Mouse (Mus musculus) liver, postnatal 0 days (tissue): ENCODE data around the gene Mdm1. TPM values are rescaled to one million over a fixed set of nuclear protein-coding genes. Genes with fewer than 3 reads are reported as not detected.

Experiments
- ATAC-seq: fragments of 200-750 bp; cut with Nextera tagmentation; 2 replicates; pipeline ENCODE4 v1.8.0; 2017; ENCODE audit warnings: mild to moderate bottlenecking, moderate library complexity
- DNase-seq: peaks from one replicate; pipeline ENCODE4 v3.0.0-alpha.2; 2016
- H3K27ac ChIP-seq: fragments of 300-500 bp; sonication (generic); 2 replicates; pipeline ENCODE4 v1.5.1; 2014; ENCODE audit warnings: antibody characterized with exemption, moderate library complexity, mild to moderate bottlenecking, low read depth
- H3K27me3 ChIP-seq: fragments of 300-500 bp; sonication (generic); 2 replicates; pipeline ENCODE4 v1.6.1; 2014; ENCODE audit warnings: low read length, control low read depth, mixed read lengths; ENCODE audit not compliant: insufficient read depth
- H3K36me3 ChIP-seq: fragments of 300-500 bp; sonication (generic); replicated peaks from 2 replicates; pipeline ENCODE4 v1.6.1; 2014; ENCODE audit warnings: mild to moderate bottlenecking, control low read depth, low read length, moderate library complexity, mixed read lengths; ENCODE audit not compliant: insufficient read depth
- H3K4me1 ChIP-seq: fragments of 300-500 bp; sonication (generic); 2 replicates; pipeline ENCODE4 v1.6.1; 2014; ENCODE audit warnings: antibody characterized with exemption, mild to moderate bottlenecking, control low read depth; ENCODE audit not compliant: insufficient read depth
- H3K4me2 ChIP-seq: fragments of 300-500 bp; sonication (generic); 2 replicates; pipeline ENCODE4 v1.6.1; 2014; ENCODE audit warnings: low read depth, mild to moderate bottlenecking, low read length, moderate library complexity, mixed read lengths
- H3K4me3 ChIP-seq: fragments of 300-500 bp; sonication (generic); 2 replicates; pipeline ENCODE4 v1.5.1; 2014; ENCODE audit warnings: low read depth, low read length
- H3K9ac ChIP-seq: fragments of 300-500 bp; sonication (generic); replicated peaks from 2 replicates; pipeline ENCODE4 v1.6.1; 2014; ENCODE audit warnings: mild to moderate bottlenecking, moderate library complexity
- H3K9me3 ChIP-seq: fragments of 300-500 bp; sonication (generic); 2 replicates; pipeline ENCODE4 v1.6.1; 2016; ENCODE audit warnings: mild to moderate bottlenecking, control low read depth, low read length, mixed read lengths
- CTCF ChIP-seq: sonication (generic); IDR thresholded peaks from 2 replicates; pipeline ENCODE4 v1.5.1; 2016; ENCODE audit warnings: antibody characterized with exemption, low read depth
- EP300 ChIP-seq: IDR thresholded peaks from 2 replicates; pipeline ENCODE4 v1.6.1; 2016; ENCODE audit warnings: antibody characterized with exemption, low read depth, mild to moderate bottlenecking
- WGBS: fragments of 180-500 bp; shearing (Covaris S2); extraction: QIAGEN DNeasy Blood & Tissue Kit; methylation state at CpG from one replicate; pipeline ENCODE4 v1.1.7; 2014; ENCODE audit not compliant: insufficient replicate concordance; 5-methylcytosine and 5-hydroxymethylcytosine counted together
- polyA plus RNA-seq: library from polyadenylated mRNA; unstranded; fragments of >200 nt; fragmentation: Nextera tagmentation; extraction: Ambion mirVana; gene quantifications from 2 replicates; pipeline ENCODE4 v1.2.1, GENCODE M21; 2015

Mdm1 gene
- polyA plus RNA-seq, 1 experiment from 2014 or later, result 4.7 TPM

- H3K4me2 ChIP-seq, result no peak overlapping the region
- DNase-seq (no peak), ATAC-seq (no peak; the same call in 1 of the 2 replicates)
- H3K9ac ChIP-seq, result no peak overlapping the region
- no peaks in the 10 kb centered on the region for H3K27me3 ChIP-seq
- H3K36me3 ChIP-seq, result no peaks in the 10 kb centered on the region
- WGBS, result 58% methylated on average over 20 of the region's 20 CpGs
- TF ChIP-seq CTCF (no peak), EP300 (no peak)
- H3K4me1 ChIP-seq, result no peaks in the 10 kb centered on the region
- no peak overlapping the region for H3K27ac ChIP-seq
- no peaks in the 10 kb centered on the region for H3K9me3 ChIP-seq
- H3K4me3 ChIP-seq, result no peak overlapping the region
These were observed 12.5 kb upstream of the Mdm1 start for GRCm38 (mm10) chr10:118129001-118129682.

- H3K9ac ChIP-seq, result no peak overlapping the region
- no peaks in the 10 kb centered on the region for H3K36me3 ChIP-seq
- TF ChIP-seq CTCF (no peak), EP300 (no peak)
- H3K9me3 ChIP-seq, result no peaks in the 10 kb centered on the region
- ATAC-seq, result no peak
- WGBS, result 39% methylated on average over 2 of the region's 2 CpGs
- H3K27me3 ChIP-seq, result no peaks in the 10 kb centered on the region
- DNase-seq, result no peak
- H3K27ac ChIP-seq, result no peak overlapping the region
- H3K4me2 ChIP-seq, result no peak overlapping the region
- H3K4me3 ChIP-seq, result no peak overlapping the region
- H3K4me1 ChIP-seq, result no peaks in the 10 kb centered on the region
These were observed 11.6 kb upstream of the Mdm1 start for GRCm38 (mm10) chr10:118130016-118130415.

- no peaks in the 10 kb centered on the region for H3K36me3 ChIP-seq
- DNase-seq (no peak), ATAC-seq (no peak)
- H3K9ac ChIP-seq, result no peak overlapping the region
- H3K27ac ChIP-seq, result no peak overlapping the region
- no peaks in the 10 kb centered on the region for H3K4me1 ChIP-seq
- TF ChIP-seq CTCF (no peak), EP300 (no peak)
- no peak overlapping the region for H3K4me2 ChIP-seq
- no peaks in the 10 kb centered on the region for H3K9me3 ChIP-seq
- no peak overlapping the region for H3K4me3 ChIP-seq
- WGBS, result 68% methylated on average over 6 of the region's 6 CpGs
- no peaks in the 10 kb centered on the region for H3K27me3 ChIP-seq
These were observed 8.6 kb upstream of the Mdm1 start for GRCm38 (mm10) chr10:118132993-118133392.

GRCm38 (mm10) chr10:118138508-118138907 is 3.1 kb upstream of the Mdm1 start:
- Histone ChIP-seq H3K36me3 (no peaks in the 10 kb centered on the region), H3K4me1 (peaks cover 8% of the 10 kb centered on the region), H3K4me3 (no peak overlapping the region), H3K9me3 (no peaks in the 10 kb centered on the region), H3K4me2 (no peak overlapping the region), H3K27ac (no peak overlapping the region), H3K9ac (no peak overlapping the region), H3K27me3 (no peaks in the 10 kb centered on the region)
- DNase-seq (no peak), ATAC-seq (no peak)
- TF ChIP-seq EP300 (no peak), CTCF (no peak)
- WGBS, result 79% methylated on average over 11 of the region's 11 CpGs

GRCm38 (mm10) chr10:118139837-118140570 is 1.6 kb upstream of the Mdm1 start:
- Histone ChIP-seq H3K9me3 (no peaks in the 10 kb centered on the region), H3K4me1 (peaks cover 8% of the 10 kb centered on the region), H3K27ac (no peak overlapping the region), H3K4me2 (no peak overlapping the region), H3K9ac (no peak overlapping the region), H3K27me3 (no peaks in the 10 kb centered on the region), H3K4me3 (no peak overlapping the region), H3K36me3 (no peaks in the 10 kb centered on the region)
- no peak for TF ChIP-seq EP300
- no peak for TF ChIP-seq CTCF
- DNase-seq (no peak), ATAC-seq (no peak)
- 64% methylated on average over 8 of the region's 8 CpGs for WGBS

GRCm38 (mm10) chr10:118141884-118142801 is 532 bp downstream of the Mdm1 start:
- Histone ChIP-seq H3K4me3 (peak overlapping the region; percentile 77), H3K9ac (peak overlapping the region; percentile 68), H3K4me1 (peaks cover 8% of the 10 kb centered on the region), H3K27me3 (no peaks in the 10 kb centered on the region), H3K9me3 (no peaks in the 10 kb centered on the region), H3K27ac (no peak overlapping the region), H3K4me2 (peak overlapping the region; percentile 87), H3K36me3 (no peaks in the 10 kb centered on the region)
- WGBS, result 4% methylated on average over 52 of the region's 53 CpGs
- ATAC-seq (no peak), DNase-seq (no peak)
- TF ChIP-seq CTCF (no peak), EP300 (no peak)
